Mouse (Mus musculus): ENCODE results near the gene Cenpp. TPM values are rescaled to one million over a fixed set of nuclear protein-coding genes. Genes with fewer than 3 reads are reported as not detected.

Gene Cenpp
- polyA plus RNA-seq, 1 experiment, result 11.2 TPM

GRCm38 (mm10) chr13:49466393-49467075, 186.1 kb downstream of the Cenpp start:
- Histone ChIP-seq H3K79me3 (ENCODE audit: low read depth) (no peaks in the 10 kb centered on the region), H3K79me2 (ENCODE audit: control insufficient read depth, insufficient read depth) (no peaks in the 10 kb centered on the region), H3K27me3 (ENCODE audit: control insufficient read depth, insufficient read depth, insufficient read length) (no peaks in the 10 kb centered on the region), H3ac (ENCODE audit: control insufficient read depth, insufficient read length, low read depth) (no peak overlapping the region), H3K4me3 (ENCODE audit: insufficient read depth, poor library complexity, severe bottlenecking) (no peak overlapping the region), H3K36me3 (ENCODE audit: control insufficient read depth, insufficient read depth) (peaks cover 27% of the 10 kb centered on the region)
- no peak for TF ChIP-seq CEBPB (IDR thresholded peaks at IDR 0.05; ENCODE audit: low read depth)

GRCm38 (mm10) chr13:49465875-49466274, 186.7 kb downstream of the Cenpp start:
- peaks cover 33% of the 10 kb centered on the region for H3K36me3 ChIP-seq (ENCODE audit: control insufficient read depth, insufficient read depth)
- no peaks in the 10 kb centered on the region for H3K27me3 ChIP-seq (ENCODE audit: control insufficient read depth, insufficient read depth, insufficient read length)
- no peak for TF ChIP-seq FOSL1 (IDR thresholded peaks at IDR 0.05; ENCODE audit: insufficient read depth, low read length, poor library complexity, severe bottlenecking)
- no peaks in the 10 kb centered on the region for H3K79me3 ChIP-seq (ENCODE audit: low read depth)
- no peak overlapping the region for H3ac ChIP-seq (ENCODE audit: control insufficient read depth, insufficient read length, low read depth)
- no peaks in the 10 kb centered on the region for H3K79me2 ChIP-seq (ENCODE audit: control insufficient read depth, insufficient read depth)
- H3K4me3 ChIP-seq (ENCODE audit: insufficient read depth, poor library complexity, severe bottlenecking), result no peak overlapping the region

GRCm38 (mm10) chr13:49462921-49463320, 189.7 kb downstream of the Cenpp start:
- H3K79me3 ChIP-seq (ENCODE audit: low read depth), result no peaks in the 10 kb centered on the region
- TF ChIP-seq CTCF (IDR thresholded peaks at IDR 0.05; ENCODE audit: control insufficient read depth, insufficient read depth, insufficient read length) (no peak), MYOD1 (IDR thresholded peaks at IDR 0.05; ENCODE audit: control insufficient read depth, insufficient read length, low read depth) (no peak), MYOG (IDR thresholded peaks at IDR 0.05; ENCODE audit: control insufficient read depth, extremely low read depth, insufficient read length) (no peak), MAX (IDR thresholded peaks at IDR 0.05) (no peak), CEBPB (IDR thresholded peaks at IDR 0.05; ENCODE audit: low read depth) (no peak), USF1 (IDR thresholded peaks at IDR 0.05; ENCODE audit: low read depth) (no peak), FOSL1 (IDR thresholded peaks at IDR 0.05; ENCODE audit: insufficient read depth, low read length, poor library complexity, severe bottlenecking) (no peak)
- H3K36me3 ChIP-seq (ENCODE audit: control insufficient read depth, insufficient read depth), result peaks cover 52% of the 10 kb centered on the region
- no peak overlapping the region for H3K4me3 ChIP-seq (ENCODE audit: insufficient read depth, poor library complexity, severe bottlenecking)
- H3K79me2 ChIP-seq (ENCODE audit: control insufficient read depth, insufficient read depth), result no peaks in the 10 kb centered on the region
- H3ac ChIP-seq (ENCODE audit: control insufficient read depth, insufficient read length, low read depth), result no peak overlapping the region
- H3K27me3 ChIP-seq (ENCODE audit: control insufficient read depth, insufficient read depth, insufficient read length), result no peaks in the 10 kb centered on the region

GRCm38 (mm10) chr13:49461458-49462132, 191.0 kb downstream of the Cenpp start:
- Histone ChIP-seq H3K27me3 (ENCODE audit: control insufficient read depth, insufficient read depth, insufficient read length) (no peaks in the 10 kb centered on the region), H3K4me3 (ENCODE audit: insufficient read depth, poor library complexity, severe bottlenecking) (no peak overlapping the region), H3K79me2 (ENCODE audit: control insufficient read depth, insufficient read depth) (no peaks in the 10 kb centered on the region), H3K36me3 (ENCODE audit: control insufficient read depth, insufficient read depth) (peaks cover 61% of the 10 kb centered on the region), H3ac (ENCODE audit: control insufficient read depth, insufficient read length, low read depth) (no peak overlapping the region), H3K79me3 (ENCODE audit: low read depth) (no peaks in the 10 kb centered on the region)
- TF ChIP-seq MAX (IDR thresholded peaks at IDR 0.05), result no peak

GRCm38 (mm10) chr13:49460692-49461414, 191.7 kb downstream of the Cenpp start:
- TF ChIP-seq MYOG (IDR thresholded peaks at IDR 0.05; ENCODE audit: control insufficient read depth, extremely low read depth, insufficient read length), result no peak
- no peak for TF ChIP-seq CEBPB (IDR thresholded peaks at IDR 0.05; ENCODE audit: low read depth)
- no peak for TF ChIP-seq CTCF (IDR thresholded peaks at IDR 0.05; ENCODE audit: control insufficient read depth, insufficient read depth, insufficient read length)
- no peak for TF ChIP-seq USF1 (IDR thresholded peaks at IDR 0.05; ENCODE audit: low read depth)
- Histone ChIP-seq H3ac (ENCODE audit: control insufficient read depth, insufficient read length, low read depth) (no peak overlapping the region), H3K27me3 (ENCODE audit: control insufficient read depth, insufficient read depth, insufficient read length) (no peaks in the 10 kb centered on the region), H3K36me3 (ENCODE audit: control insufficient read depth, insufficient read depth) (peaks cover 61% of the 10 kb centered on the region), H3K79me2 (ENCODE audit: control insufficient read depth, insufficient read depth) (no peaks in the 10 kb centered on the region), H3K4me3 (ENCODE audit: insufficient read depth, poor library complexity, severe bottlenecking) (no peak overlapping the region), H3K79me3 (ENCODE audit: low read depth) (no peaks in the 10 kb centered on the region)

GRCm38 (mm10) chr13:49460276-49460675, 192.3 kb downstream of the Cenpp start:
- Histone ChIP-seq H3K79me2 (ENCODE audit: control insufficient read depth, insufficient read depth) (no peaks in the 10 kb centered on the region), H3K36me3 (ENCODE audit: control insufficient read depth, insufficient read depth) (peaks cover 58% of the 10 kb centered on the region), H3ac (ENCODE audit: control insufficient read depth, insufficient read length, low read depth) (no peak overlapping the region), H3K27me3 (ENCODE audit: control insufficient read depth, insufficient read depth, insufficient read length) (no peaks in the 10 kb centered on the region), H3K79me3 (ENCODE audit: low read depth) (no peaks in the 10 kb centered on the region), H3K4me3 (ENCODE audit: insufficient read depth, poor library complexity, severe bottlenecking) (no peak overlapping the region)
- TF ChIP-seq USF1 (IDR thresholded peaks at IDR 0.05; ENCODE audit: low read depth) (no peak), MYOG (IDR thresholded peaks at IDR 0.05; ENCODE audit: control insufficient read depth, extremely low read depth, insufficient read length) (no peak), CEBPB (IDR thresholded peaks at IDR 0.05; ENCODE audit: low read depth) (peak; percentile 62)

Measured in C2C12 (cell line).